Mouse (Mus musculus) thymus, adult 2 months (tissue): Measurements from ENCODE around the gene Gm572.

ENCODE experiments used
- CTCF ChIP-seq: fragments of 200-500 bp; IDR thresholded peaks from 2 replicates; pipeline ENCODE4 v1.5.1; 2012; ENCODE audit warnings: mild to moderate bottlenecking, control low read depth, low read length, moderate library complexity, borderline replicate concordance; ENCODE audit not compliant: control insufficient read depth, poor library complexity, insufficient read depth; ENCODE audit errors: extremely low read depth
- POLR2A ChIP-seq: fragments of 200-500 bp; IDR thresholded peaks from 2 replicates; pipeline ENCODE4 v1.6.1; 2012; ENCODE audit warnings: mild to moderate bottlenecking, low read length, control low read depth, moderate library complexity; ENCODE audit not compliant: control insufficient read depth, poor library complexity, insufficient read depth; ENCODE audit errors: extremely low read depth

DNA sequence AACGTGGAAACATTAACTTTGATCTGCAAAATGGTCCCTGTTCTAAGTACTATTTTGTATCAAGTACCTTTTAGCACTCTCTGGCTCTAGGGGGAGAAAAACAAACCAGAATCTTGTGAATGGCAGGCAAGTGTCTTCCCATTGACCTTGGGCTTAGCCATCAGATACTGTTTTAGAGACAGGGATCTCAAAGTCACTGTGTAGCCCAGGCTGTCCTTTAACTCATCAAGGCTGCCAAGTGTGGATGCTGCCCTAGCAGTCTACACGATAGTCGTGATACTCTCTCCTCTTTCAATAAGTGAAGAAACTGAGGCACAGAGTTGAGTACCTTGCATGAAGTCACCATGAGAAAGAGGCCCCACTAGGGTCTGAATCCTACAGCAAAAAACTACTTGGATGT is 15.9 kb upstream of the Gm572 start:
- no peak for TF ChIP-seq POLR2A
- TF ChIP-seq CTCF: no peak
